Mouse (Mus musculus) embryonic facial prominence, embryonic 13.5 days (tissue): ENCODE results near the gene Creb3l1. TPM values are rescaled to one million over a fixed set of nuclear protein-coding genes. Genes with fewer than 3 reads are reported as not detected.
A peak's percentile ranks its signal among the peaks of the same experiment; 100 is the strongest.

Experiments used
- ATAC-seq: fragments of 200-750 bp; cut with Nextera tagmentation; 2 replicates; pipeline ENCODE4 v1.8.0; 2017; ENCODE audit warnings: low read depth; ENCODE audit not compliant: insufficient number of reproducible peaks, insufficient read depth, low FRiP score, low TSS enrichment
- H3K27ac ChIP-seq: fragments of 300-500 bp; sonication (generic); 2 replicates; pipeline ENCODE4 v1.5.1; 2015; ENCODE audit warnings: moderate library complexity, mild to moderate bottlenecking, inconsistent platforms
- H3K27me3 ChIP-seq: fragments of 300-500 bp; sonication (generic); 2 replicates; pipeline ENCODE4 v1.6.1; 2015; ENCODE audit warnings: mild to moderate bottlenecking, inconsistent platforms
- H3K36me3 ChIP-seq: fragments of 300-500 bp; sonication (generic); 2 replicates; pipeline ENCODE4 v1.6.1; 2015; ENCODE audit warnings: mild to moderate bottlenecking, inconsistent platforms
- H3K4me1 ChIP-seq: fragments of 300-500 bp; sonication (generic); 2 replicates; pipeline ENCODE4 v1.6.1; 2015; ENCODE audit warnings: inconsistent platforms
- H3K4me2 ChIP-seq: fragments of 300-500 bp; sonication (generic); 2 replicates; pipeline ENCODE4 v1.6.1; 2015; ENCODE audit warnings: moderate library complexity, mild to moderate bottlenecking, inconsistent platforms
- H3K4me3 ChIP-seq: fragments of 300-500 bp; sonication (generic); 2 replicates; pipeline ENCODE4 v1.5.1; 2015; ENCODE audit warnings: mild to moderate bottlenecking, inconsistent platforms
- H3K9ac ChIP-seq: fragments of 300-500 bp; sonication (generic); 2 replicates; pipeline ENCODE4 v1.6.1; 2015; ENCODE audit warnings: mild to moderate bottlenecking, inconsistent platforms
- H3K9me3 ChIP-seq: fragments of 300-500 bp; sonication (generic); 2 replicates; pipeline ENCODE4 v1.6.1; 2016; ENCODE audit warnings: inconsistent platforms
- WGBS: fragments of 180-500 bp; shearing (Covaris S2); methylation state at CpG from one replicate; pipeline ENCODE4 v1.1.7; 2015; ENCODE audit warnings: mixed read lengths; 5-methylcytosine and 5-hydroxymethylcytosine counted together
- polyA plus RNA-seq: library from polyadenylated mRNA; unstranded; fragments of >200 nt; fragmentation: Nextera tagmentation; extraction: Ambion mirVana; gene quantifications from 2 replicates; pipeline ENCODE4 v1.2.1, GENCODE M21; 2015

Gene Creb3l1
- polyA plus RNA-seq, 1 experiment from 2014 or later: 13.4 TPM

- H3K27ac ChIP-seq: no peak overlapping the region
- no peaks in the 10 kb centered on the region for H3K9me3 ChIP-seq
- peaks cover 4% of the 10 kb centered on the region; the same call in 1 of the 2 replicates for H3K4me1 ChIP-seq
- no peak overlapping the region for H3K9ac ChIP-seq
- peaks cover 16% of the 10 kb centered on the region for H3K27me3 ChIP-seq
- no peaks in the 10 kb centered on the region for H3K36me3 ChIP-seq
- no peak overlapping the region for H3K4me3 ChIP-seq
- no peak overlapping the region for H3K4me2 ChIP-seq
- no peak for ATAC-seq
- WGBS: 75% methylated on average over 10 of the region's 10 CpGs
These were observed 5.3 kb upstream of the Creb3l1 start for GRCm38 (mm10) chr2:92029387-92030133.

GRCm38 (mm10) chr2:92027811-92028590 is 3.7 kb upstream of the Creb3l1 start:
- Histone ChIP-seq H3K9me3 (no peaks in the 10 kb centered on the region), H3K9ac (no peak overlapping the region), H3K4me3 (no peak overlapping the region), H3K4me2 (no peak overlapping the region), H3K27ac (no peak overlapping the region), H3K27me3 (peaks cover 16% of the 10 kb centered on the region), H3K36me3 (no peaks in the 10 kb centered on the region), H3K4me1 (peaks cover 12% of the 10 kb centered on the region; the same call in 1 of the 2 replicates)
- WGBS: 63% methylated on average over 11 of the region's 11 CpGs
- no peak for ATAC-seq

GRCm38 (mm10) chr2:92025966-92026365 is 1.7 kb upstream of the Creb3l1 start:
- Histone ChIP-seq H3K9me3 (no peaks in the 10 kb centered on the region), H3K9ac (no peak overlapping the region), H3K4me2 (no peak overlapping the region), H3K4me3 (no peak overlapping the region), H3K27ac (no peak overlapping the region), H3K27me3 (peaks cover 24% of the 10 kb centered on the region), H3K36me3 (no peaks in the 10 kb centered on the region), H3K4me1 (peaks cover 29% of the 10 kb centered on the region)
- ATAC-seq: no peak
- WGBS: 73% methylated on average over 6 of the region's 6 CpGs

- no peaks in the 10 kb centered on the region for H3K9me3 ChIP-seq
These were observed 900 bp upstream of the Creb3l1 start for GRCm38 (mm10) chr2:92025202-92025601.

GRCm38 (mm10) chr2:92023362-92024273 is 684 bp downstream of the Creb3l1 start:
- no peaks in the 10 kb centered on the region for H3K36me3 ChIP-seq
- peak overlapping the region; percentile 67 for H3K27ac ChIP-seq
- H3K9ac ChIP-seq: peak overlapping the region; percentile 79
- peaks cover 21% of the 10 kb centered on the region for H3K27me3 ChIP-seq
- peak; percentile 39; the same call in 1 of the 2 replicates for ATAC-seq
- H3K4me3 ChIP-seq: peak overlapping the region; percentile 66
- H3K4me1 ChIP-seq: peaks cover 33% of the 10 kb centered on the region
- peak overlapping the region; percentile 92 for H3K4me2 ChIP-seq
- H3K9me3 ChIP-seq: no peaks in the 10 kb centered on the region
- WGBS: 3% methylated on average over 56 of the region's 56 CpGs

More at GRCm38 (mm10) chr2:92025202-92025601, 900 bp upstream of the Creb3l1 start:
- ATAC-seq: no peak
- WGBS: 92% methylated on average over 2 of the region's 2 CpGs
- Histone ChIP-seq H3K4me1 (peaks cover 30% of the 10 kb centered on the region), H3K4me2 (no peak overlapping the region), H3K27me3 (peaks cover 24% of the 10 kb centered on the region), H3K9ac (no peak overlapping the region), H3K27ac (no peak overlapping the region), H3K36me3 (no peaks in the 10 kb centered on the region), H3K4me3 (no peak overlapping the region)

- Histone ChIP-seq H3K27me3 (peaks cover 12% of the 10 kb centered on the region), H3K36me3 (no peaks in the 10 kb centered on the region), H3K9me3 (no peaks in the 10 kb centered on the region), H3K4me3 (no peak overlapping the region), H3K9ac (0 out of 2 replicates have a peak overlapping the region, but pooled peaks have one; percentile 16), H3K4me2 (peak overlapping the region; percentile 26; the same call in 1 of the 2 replicates), H3K27ac (0 out of 2 replicates have a peak overlapping the region, but pooled peaks have one; percentile 22), H3K4me1 (peaks cover 45% of the 10 kb centered on the region)
- no peak for ATAC-seq
- 41% methylated on average over 4 of the region's 4 CpGs for WGBS
These were observed 3.5 kb downstream of the Creb3l1 start for GRCm38 (mm10) chr2:92020676-92021265.

GRCm38 (mm10) chr2:92017440-92017839 is 6.9 kb downstream of the Creb3l1 start:
- Histone ChIP-seq H3K4me1 (peaks cover 53% of the 10 kb centered on the region), H3K36me3 (no peaks in the 10 kb centered on the region), H3K9ac (no peak overlapping the region), H3K4me3 (no peak overlapping the region), H3K27me3 (peaks cover 5% of the 10 kb centered on the region), H3K27ac (no peak overlapping the region), H3K4me2 (no peak overlapping the region), H3K9me3 (no peaks in the 10 kb centered on the region)
- no peak for ATAC-seq
- 50% methylated on average over 1 of the region's 1 CpGs for WGBS

- peaks cover under 1% of the 10 kb centered on the region; the same call in 1 of the 2 replicates for H3K27me3 ChIP-seq
- ATAC-seq: no peak
- no peaks in the 10 kb centered on the region for H3K36me3 ChIP-seq
- no peak overlapping the region for H3K9ac ChIP-seq
- H3K4me3 ChIP-seq: no peak overlapping the region
- no peaks in the 10 kb centered on the region for H3K9me3 ChIP-seq
- no peak overlapping the region for H3K27ac ChIP-seq
- WGBS: 49% methylated on average over 3 of the region's 3 CpGs
- H3K4me1 ChIP-seq: peaks cover 53% of the 10 kb centered on the region
- no peak overlapping the region for H3K4me2 ChIP-seq
These were observed 7.3 kb downstream of the Creb3l1 start for GRCm38 (mm10) chr2:92016981-92017380.

- no peak overlapping the region for H3K4me2 ChIP-seq
- H3K9me3 ChIP-seq: no peaks in the 10 kb centered on the region
- H3K4me3 ChIP-seq: no peak overlapping the region
- 92% methylated on average over 5 of the region's 5 CpGs for WGBS
- H3K27me3 ChIP-seq: no peaks in the 10 kb centered on the region
- H3K9ac ChIP-seq: no peak overlapping the region
- no peaks in the 10 kb centered on the region for H3K36me3 ChIP-seq
- ATAC-seq: no peak
- H3K27ac ChIP-seq: no peak overlapping the region
- H3K4me1 ChIP-seq: peaks cover 47% of the 10 kb centered on the region
These were observed 9.4 kb downstream of the Creb3l1 start for GRCm38 (mm10) chr2:92014891-92015290.

GRCm38 (mm10) chr2:92014248-92014647 is 10.1 kb downstream of the Creb3l1 start:
- Histone ChIP-seq H3K9me3 (no peaks in the 10 kb centered on the region), H3K4me3 (no peak overlapping the region), H3K4me1 (peaks cover 49% of the 10 kb centered on the region), H3K4me2 (no peak overlapping the region), H3K9ac (no peak overlapping the region), H3K27ac (peak overlapping the region; percentile 90; the same call in 1 of the 2 replicates), H3K27me3 (no peaks in the 10 kb centered on the region), H3K36me3 (no peaks in the 10 kb centered on the region)
- ATAC-seq: no peak
- 69% methylated on average over 6 of the region's 6 CpGs for WGBS
